Mouse (Mus musculus): ENCODE results near the gene Rps6ka3. TPM values are rescaled to one million over a fixed set of nuclear protein-coding genes. Genes with fewer than 3 reads are reported as not detected.

Gene Rps6ka3
- 38.7 and 68.0 TPM in 2 replicates for polyA plus RNA-seq (2012; rRNA removed; ENCODE audit: low replicate concordance)

DNA sequence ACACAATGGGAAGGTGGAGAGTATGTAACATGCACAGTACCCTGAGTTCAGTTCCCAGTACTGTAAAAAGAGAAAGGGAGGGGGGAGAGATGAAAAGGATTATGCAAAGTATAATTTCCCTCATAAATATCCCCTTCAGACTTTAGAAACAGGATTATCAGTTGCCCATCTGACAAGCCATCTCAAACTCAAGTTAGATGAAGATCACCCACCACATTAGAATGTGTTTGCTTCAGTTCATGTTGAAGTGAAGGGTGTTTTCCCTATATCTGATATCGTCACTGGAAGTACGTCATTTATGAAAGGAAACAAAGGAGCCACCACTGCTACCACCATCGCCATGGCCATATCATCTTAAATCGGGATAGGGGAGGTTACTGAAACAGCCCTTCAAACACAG lies at the start of gene Rps6ka3:
TSS of gene Rps6ka3 (plus strand) at position 301 of the 400 bp plus-strand sequence.

DNA sequence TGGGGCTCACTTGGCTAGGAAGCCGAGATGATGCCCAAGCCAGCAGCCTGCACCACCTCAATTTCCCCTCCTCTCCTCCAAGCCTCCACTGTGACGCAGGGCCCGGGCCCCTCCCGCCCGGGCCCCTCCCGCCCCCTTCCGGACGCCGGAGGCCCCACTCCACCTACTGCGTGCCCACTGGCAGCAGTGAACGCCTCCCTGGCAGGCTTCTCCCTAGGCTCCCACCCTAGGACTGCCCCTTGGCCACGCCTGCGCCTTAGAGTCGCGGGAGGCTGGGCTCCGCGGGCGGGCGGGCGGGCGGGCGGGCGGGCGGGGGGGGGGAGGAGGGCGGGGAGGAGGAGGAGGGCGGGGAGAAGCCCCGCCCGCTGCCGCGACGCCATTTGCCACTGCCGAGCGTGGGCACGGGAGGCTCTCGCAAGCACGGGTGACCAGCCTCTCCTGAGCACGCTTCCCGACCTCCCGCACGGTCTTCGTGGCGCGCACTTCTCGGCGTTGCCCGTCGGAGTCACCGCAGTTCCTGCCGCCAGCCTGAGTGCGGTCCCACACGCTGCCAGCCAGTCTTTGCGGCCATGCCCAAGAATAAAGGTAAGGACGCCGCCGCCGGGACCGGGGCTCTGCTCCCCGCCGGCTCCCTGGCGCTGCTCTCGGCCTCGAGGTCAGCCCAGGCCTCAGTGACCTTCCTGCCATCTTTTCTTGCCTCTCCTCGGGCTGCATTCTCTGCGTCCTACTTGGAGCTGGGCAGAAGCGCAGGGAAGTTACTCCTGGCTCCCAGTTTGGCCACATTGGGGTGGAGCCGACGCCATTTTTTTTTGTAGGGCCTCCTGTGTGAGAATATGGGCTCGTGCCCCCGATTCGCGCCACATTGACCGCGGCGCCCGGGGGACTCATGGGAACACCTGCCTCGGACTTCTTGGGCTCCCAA lies 162.0 kb downstream of the Rps6ka3 start, which contains the start of gene Eif1ax:
TSS of gene Eif1ax (plus strand) at position 348 of the 922 bp plus-strand sequence.

GRCm38 (mm10) chrX:159414130-159414828 lies 204.2 kb downstream of the Rps6ka3 start, which contains the start of gene Map7d2:
Gene Map7d2 (plus strand): TSS chrX:159414572.

Other genes starting within 250 kb of the Rps6ka3 start
- 40.9 and 61.0 TPM in 2 replicates for gene Eif1ax, start 161.9 kb downstream of the Rps6ka3 start, polyA plus RNA-seq (2012; rRNA removed; ENCODE audit: low replicate concordance)
- 0.09 and 0.10 TPM in 2 replicates for gene Map7d2, start 204.3 kb downstream of the Rps6ka3 start, polyA plus RNA-seq (2012; rRNA removed; ENCODE audit: low replicate concordance)

Data from subcutaneous adipose tissue, adult 2 months (tissue).